Mouse (Mus musculus): Measurements from ENCODE around the gene Scrn1.

Scrn1 gene

DNA sequence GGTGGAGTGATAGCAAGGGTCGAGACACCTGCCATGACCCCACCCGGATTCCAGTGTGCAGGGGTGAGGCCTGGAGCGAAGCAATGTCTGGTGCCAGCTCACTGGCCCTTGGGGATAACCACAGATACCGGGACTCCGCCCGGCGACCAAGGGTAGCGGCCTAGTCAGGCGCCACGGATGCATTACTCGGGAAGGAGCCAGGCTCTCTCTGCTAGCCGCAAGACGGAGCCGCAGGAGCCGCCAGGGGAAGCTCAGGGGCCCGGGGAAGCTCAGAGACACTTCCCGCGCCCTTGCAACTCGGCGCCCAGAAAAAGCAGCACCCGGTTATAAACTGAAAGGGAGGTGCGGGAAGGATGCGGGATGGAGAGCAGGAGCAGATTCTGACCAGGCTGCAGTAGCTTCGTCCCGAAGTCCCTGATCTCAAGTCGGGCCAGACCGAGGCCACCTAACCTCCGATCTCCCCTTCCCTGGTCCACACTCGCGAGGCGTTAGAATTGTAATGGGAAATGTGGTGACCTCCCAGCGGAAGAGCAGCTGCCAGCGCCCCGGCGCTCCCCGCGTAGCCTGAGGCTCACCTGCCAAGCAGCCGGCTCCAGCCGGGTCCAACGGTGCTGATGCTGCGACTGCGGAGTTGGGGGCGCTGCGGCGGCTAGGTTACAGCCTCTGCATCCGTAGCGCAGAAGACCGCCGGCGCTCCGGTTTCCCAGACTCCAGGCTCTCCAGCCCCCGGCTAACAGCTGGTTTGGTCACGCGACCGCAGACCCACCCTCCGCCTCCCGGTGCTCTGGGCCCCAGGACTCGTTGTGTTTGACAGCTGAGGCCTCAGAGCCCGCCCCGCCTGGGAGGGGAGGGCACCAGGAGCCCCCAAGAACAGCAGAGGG lies at the start of gene Scrn1:
Gene Scrn1 (minus strand): TSS at position 825 of the 881 bp plus-strand sequence.
- DNase-seq (ENCODE audit: low read depth), result peak; percentile 37

DNA sequence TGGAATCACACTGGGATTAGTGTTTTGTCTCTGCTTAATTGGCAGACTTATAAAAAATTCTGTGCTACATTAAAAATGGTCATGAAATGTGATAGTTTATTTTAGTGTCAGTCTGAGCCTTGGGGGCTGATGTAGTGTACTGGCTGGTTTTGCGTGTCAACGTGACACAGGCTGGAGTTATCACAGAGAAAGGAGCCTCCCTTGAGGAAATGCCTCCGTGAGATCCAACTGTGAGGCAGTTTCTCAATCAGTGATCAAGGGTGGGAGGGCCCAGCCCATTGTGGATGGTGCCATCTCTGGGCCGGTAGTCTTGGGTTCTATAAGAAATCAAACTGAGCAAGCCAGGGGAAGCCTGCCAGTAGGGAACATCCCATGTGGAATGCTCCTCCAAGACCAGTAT lies 40.0 kb upstream of the Scrn1 start:
- no peak for DNase-seq (ENCODE audit: low read depth)

DNA sequence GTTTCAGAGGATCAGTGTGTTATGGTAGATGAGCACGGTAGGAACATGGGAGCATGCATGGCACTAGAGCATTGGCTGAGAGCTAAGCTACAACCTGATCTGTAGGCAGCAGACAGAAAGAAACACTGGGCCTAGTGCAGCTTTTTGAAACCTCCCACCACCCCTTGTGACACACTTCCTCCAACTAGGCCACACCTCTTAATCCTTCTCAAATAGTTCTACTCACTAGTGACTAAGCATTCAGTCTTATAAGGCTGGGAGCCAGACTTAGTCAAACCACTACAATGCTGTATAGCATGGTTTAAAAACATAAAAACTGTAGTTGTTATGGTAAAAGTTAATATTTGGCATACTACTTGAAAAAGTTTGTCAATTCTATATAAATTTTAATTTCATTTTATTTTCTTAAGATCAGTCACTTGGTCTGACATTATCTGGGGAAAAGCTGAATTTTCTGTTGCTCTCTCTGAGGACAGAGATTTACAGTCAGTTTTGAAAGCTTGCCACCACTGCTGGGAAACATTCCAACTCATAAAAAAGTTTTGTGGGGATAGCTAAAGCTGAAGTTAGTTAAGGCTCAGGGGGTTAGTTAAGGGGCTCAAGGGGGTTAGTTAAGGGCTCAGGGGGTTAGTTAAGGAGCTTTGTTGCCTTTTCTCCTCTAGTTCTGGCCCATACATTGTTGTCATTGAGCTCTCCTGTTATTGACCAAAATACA lies 37.9 kb upstream of the Scrn1 start:
- peak; percentile 57 for DNase-seq (ENCODE audit: low read depth)

GRCm38 (mm10) chr6:54602891-54603290 lies 36.6 kb upstream of the Scrn1 start:
- DNase-seq (ENCODE audit: low read depth), result no peak

DNA sequence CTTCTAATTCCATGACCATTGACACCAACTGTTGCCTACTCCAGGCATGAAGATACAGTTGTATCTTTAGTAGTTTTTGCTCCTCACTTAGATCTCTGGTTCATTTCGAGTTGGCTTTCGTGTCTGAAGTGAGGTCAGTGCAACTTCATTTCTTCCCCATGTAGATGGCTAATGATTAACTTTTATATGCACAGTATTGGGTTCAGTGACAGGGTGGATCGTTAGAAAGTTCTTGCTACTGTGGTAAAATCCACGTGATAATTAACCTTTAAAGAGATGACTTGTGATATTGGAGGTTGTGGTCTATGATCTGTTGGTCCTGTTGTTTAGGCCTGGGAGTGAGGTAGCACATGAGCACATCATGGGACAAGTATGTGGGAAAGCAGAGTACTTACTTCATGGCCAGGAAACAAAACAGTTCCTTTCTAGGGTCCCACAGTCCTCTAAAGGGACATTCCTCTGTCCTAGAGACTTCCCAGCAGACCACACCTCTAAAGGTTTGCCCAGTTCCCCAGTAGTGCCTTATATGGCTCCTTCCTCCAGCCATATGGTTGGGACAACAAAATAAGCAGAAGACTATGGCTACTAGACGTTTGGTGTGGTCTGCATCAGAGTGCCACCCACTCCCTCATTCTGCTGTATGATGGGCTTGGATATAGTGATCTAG lies 34.5 kb upstream of the Scrn1 start:
- no peak for DNase-seq (ENCODE audit: low read depth)

- DNase-seq (ENCODE audit: low read depth), result no peak
These were observed 31.4 kb upstream of the Scrn1 start for GRCm38 (mm10) chr6:54597711-54598110.

DNA sequence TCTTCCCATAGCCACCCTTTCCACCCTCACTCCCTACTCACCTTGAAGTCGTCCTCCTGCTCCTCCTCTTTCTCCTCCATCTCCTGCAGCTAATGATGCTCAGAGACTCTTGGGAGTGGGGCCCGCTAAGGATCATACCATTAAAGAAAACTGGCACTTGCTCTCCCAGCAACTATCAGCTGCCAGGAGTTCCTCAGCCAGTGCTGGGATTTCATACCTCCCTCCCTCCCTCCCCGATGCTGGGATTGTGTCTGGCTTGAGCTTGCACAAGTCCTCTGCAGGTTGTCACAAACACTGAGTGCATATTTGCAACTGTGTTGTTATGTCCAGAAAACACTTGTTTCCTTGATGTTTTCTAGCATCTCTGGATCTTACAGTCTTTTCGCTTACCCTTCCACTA lies 30.9 kb upstream of the Scrn1 start, which contains the start of gene Fkbp14:
Gene Fkbp14 (minus strand): TSS at position 101 of the 400 bp plus-strand sequence.
- DNase-seq (ENCODE audit: low read depth), result no peak

DNA sequence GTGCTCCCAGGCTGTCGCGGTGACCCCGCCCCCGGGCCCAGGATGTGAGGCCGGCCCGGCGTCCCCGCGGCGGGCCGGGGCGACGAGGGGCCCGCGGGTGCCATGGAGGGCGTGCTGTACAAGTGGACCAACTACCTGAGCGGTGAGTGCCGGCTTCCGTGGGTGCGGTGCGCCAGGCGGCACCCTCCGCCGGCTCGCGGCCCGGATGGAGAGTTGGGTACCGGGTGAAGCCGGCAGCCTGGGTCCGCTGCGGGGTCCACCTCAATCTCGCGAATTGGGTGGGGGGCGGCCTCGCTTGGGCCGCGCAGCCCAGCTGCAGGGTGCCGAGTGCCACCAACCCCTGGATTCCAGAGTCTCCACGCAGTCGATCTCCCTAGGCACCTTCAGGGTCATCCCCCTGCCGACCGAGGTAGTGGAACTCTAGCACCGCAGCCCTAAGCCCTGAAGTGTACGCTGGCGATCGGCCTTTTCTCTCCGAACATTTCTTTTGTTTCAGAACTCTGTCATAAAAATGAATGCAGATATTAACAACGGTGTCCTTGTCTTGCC lies 29.1 kb upstream of the Scrn1 start:
- DNase-seq (ENCODE audit: low read depth), result peak; percentile 39

DNA sequence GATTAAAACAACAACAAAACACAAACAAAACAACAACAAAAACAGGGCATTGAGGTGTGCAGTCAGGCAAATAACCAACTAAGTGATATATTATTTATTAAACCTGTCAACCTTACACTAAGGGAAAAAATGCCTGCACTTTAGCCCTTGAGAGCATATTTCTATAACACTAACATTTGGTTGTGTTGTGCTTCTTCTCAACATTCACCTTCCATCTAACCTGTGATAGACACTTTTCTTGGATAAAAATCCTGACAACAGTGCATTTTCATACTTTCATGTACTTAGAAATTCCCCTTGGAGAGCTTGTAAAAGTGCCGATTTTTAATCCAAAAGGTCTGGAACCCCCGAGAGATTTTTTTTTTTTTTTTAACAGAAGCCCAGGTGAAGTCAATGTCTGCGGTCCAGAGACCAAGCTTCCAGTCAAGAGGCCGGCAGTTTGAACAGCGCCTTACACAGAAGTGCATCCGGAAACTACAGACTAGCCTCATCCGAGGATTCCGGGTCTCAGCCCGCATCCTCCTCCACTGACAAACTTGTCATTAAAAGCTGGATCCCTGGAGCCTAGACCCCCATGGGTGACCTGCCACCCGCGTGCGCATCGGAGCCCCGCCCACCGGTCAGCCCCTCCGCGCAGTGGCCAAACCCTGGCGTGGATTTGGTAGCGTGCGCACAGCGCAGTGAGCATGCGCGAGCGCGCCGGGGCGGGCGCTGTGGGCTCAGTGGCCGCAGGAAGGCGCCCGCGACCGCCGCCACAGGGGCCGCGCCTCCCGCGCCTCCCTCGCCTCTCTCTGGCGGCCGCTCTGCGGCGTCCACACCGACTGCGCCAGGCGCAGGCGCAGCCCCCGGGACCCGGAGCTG lies 28.4 kb upstream of the Scrn1 start, which contains the start of gene Plekha8:
Gene Plekha8 (plus strand): TSS at position 643 of the 861 bp plus-strand sequence.
- peak; percentile 96 for DNase-seq (ENCODE audit: low read depth)

DNA sequence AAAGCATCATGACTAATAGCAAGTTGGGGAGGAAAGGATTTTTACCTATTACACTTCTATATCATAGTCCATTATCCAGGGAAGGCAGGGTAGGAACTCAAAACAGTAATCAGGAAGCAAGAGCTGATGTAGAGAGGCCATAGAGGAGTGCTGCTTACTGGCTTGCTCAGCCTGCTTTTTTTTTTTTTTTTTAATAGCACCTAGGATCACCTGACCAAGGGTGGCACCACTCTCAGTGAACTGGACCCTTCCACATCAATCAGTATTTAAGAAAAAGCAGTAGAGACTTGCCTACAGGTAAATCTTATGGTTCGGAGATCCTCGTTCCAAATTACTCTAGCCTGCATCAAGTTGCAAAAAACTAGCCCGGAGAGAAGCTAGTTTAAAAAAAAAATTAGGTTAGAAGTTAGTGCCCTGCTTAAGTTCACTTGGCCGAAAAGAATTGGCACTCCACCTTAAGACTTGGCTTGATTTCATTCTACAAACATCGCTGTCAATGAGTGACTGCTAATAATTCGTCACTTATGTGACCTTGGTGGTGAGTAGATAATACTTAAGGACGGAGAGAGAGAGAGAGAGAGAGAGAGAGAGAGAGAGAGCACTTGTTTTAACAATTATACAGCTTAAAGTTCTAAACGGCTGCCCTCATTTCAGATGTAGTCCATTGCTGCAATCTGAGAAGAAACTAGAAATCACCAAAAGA lies 27.6 kb upstream of the Scrn1 start:
- DNase-seq (ENCODE audit: low read depth), result no peak

DNA sequence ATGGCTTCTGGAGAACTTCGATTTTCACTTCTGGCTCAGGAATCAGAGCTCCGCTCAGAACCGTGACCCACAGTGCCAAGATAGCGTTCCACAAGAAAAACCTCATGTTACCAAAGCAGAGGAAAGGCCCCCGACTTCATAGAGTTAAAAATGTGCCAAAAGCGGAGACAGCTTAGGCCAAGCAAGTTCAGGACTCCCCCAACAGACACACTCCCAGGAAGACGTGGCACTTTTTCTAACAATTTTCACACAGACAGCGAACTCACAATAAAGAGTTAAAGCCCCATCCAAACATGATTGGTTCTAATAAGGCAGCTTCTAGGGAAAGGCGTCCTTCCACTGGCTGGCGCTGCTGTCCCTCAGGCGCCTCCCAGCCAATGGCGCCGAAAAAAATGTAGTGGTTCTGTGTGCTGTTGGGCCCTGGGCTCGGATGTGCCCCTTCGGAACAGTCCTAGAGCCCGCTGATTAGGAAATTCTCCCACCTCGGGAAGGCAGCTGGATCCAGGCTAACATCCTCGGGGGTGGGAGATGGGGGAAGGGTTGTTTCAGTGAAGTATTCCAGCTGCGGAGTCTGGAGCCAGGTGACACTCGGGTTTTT lies 26.7 kb upstream of the Scrn1 start:
- DNase-seq (ENCODE audit: low read depth), result peak; percentile 98

- peak; percentile 16 for DNase-seq (ENCODE audit: low read depth)
These were observed 25.5 kb upstream of the Scrn1 start for GRCm38 (mm10) chr6:54591778-54592177.

GRCm38 (mm10) chr6:54590691-54591090 lies 24.4 kb upstream of the Scrn1 start:
- DNase-seq (ENCODE audit: low read depth), result no peak

- no peak for DNase-seq (ENCODE audit: low read depth)
These were observed 21.9 kb upstream of the Scrn1 start for GRCm38 (mm10) chr6:54588212-54588611.

DNA sequence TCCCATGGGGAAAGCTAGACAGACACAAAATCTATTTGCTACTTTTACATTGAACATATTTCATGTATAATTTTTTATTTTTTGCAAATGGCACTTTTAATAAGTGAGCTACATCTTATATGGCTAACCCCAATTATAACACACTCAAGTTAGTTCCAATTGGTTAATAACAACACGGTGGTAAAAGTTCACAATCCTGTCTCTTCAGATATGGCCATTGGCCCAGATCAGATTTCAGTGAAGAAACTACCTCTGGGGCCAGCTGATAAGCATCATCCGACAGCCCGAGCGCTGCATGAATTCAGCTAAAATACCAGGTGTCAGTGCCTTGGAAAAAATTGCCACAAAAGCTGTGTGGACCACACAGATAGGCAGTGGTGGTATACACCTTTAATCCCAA lies 21.4 kb upstream of the Scrn1 start:
- no peak for DNase-seq (ENCODE audit: low read depth)

DNA sequence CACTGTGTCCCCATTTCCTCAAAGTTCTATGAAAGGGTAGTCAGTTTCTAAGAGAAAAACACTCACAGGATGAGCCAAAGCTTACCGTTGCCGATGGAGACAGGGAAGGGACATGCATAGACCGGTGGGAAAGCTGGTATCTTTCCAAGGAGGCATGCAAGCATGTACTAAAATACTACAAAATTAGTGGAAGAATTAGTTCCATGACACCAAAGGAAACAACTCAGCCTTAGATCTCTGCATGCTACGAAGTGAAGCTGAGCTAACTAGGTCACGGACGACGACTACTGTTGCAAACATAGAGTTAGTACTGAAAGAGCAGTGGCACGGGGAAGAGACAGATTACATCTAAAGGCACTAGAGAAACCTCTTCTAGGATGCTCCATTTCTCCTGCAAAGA lies 20.6 kb upstream of the Scrn1 start:
- DNase-seq (ENCODE audit: low read depth), result no peak

DNA sequence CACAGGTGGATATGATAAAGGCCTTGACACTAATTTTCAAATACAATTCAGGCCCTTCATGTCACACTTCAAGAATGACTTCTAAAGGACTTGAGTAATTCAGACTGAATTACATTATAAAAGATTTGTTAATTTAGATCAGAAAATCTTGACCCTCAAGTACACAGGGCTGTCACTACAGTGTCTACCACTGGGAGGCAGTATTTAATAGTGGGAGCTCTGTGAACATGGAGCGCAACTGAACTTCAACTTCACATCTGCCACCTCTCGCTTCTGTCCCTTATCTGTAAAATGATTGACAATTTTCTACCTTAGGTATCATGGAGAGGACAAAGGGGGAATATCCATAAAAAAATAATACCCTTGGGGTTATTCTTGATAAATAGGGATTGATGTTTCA lies 19.9 kb upstream of the Scrn1 start:
- peak; percentile 81 for DNase-seq (ENCODE audit: low read depth)

DNA sequence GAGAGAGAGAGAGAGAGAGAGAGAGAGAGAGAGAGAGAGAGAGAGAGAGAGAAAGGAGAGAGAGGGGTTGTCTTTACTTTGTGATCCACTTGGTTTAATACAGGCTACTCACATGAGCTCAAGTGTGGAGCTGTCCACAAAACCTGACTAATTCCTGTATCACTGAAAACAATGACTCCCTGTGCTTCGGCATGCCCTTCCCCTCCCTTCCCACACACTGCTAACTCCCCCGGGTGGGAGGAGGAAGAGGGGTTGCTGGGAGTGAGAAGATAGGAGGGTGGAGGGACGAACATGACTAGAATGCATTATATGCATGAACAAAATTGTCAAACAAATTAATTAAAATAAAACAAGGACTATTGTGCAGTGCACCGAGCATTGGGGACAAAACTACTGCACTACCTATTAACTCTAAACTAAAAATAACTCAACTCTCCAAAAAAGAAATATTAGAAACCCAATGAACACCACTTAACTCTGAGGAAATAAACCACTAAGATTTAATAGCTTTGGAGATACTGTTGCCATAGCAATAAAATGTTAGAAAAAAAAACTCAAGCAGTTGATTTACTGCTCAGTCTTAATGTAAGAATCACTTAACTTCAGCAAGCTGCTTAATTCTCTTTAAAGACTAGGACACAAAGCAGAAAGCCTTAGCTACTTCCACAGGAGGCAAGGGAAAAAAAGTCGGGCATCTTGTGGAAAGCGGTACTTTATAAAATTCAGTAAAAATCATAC lies 7.1 kb upstream of the Scrn1 start:
- DNase-seq (ENCODE audit: low read depth), result peak; percentile 31

- DNase-seq (ENCODE audit: low read depth), result no peak
These were observed 3.5 kb upstream of the Scrn1 start for GRCm38 (mm10) chr6:54569776-54570175.

DNA sequence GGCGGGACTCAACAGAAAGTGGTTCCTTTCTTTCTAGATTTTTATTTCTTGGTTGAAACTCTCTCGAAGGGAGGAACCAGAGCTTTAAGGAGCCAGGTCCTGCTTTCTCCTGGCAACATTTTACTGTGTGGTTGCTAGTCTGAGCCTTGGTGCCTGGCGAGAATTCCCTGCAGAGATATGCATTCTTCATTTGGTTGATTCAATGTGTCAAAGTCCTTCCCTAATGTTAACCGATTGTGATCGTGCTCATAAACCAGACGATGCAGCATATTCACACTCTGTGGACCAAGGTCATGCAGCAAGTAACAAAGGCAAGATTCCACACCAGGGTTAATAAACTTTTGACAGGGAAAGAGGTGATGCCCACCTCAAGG lies 244 bp upstream of the Scrn1 start:
- no peak for DNase-seq (ENCODE audit: low read depth)
